Mouse (Mus musculus) MEL (cell line): ENCODE measurements around the gene Chm.

Source experiments
- CHD1 ChIP-seq: IDR thresholded peaks from 2 replicates; pipeline ENCODE4 v1.6.1; 2012; ENCODE audit warnings: low read depth, mild to moderate bottlenecking, inconsistent platforms, low read length, improper control_type of control experiment
- CTCF ChIP-seq, 3 experiments: IDR thresholded peaks in 2 of 3; conservative IDR thresholded peaks in 1 of 3; 2 replicates each; pipeline ENCODE4 v1.5.1; 2011 to 2012; ENCODE audit warnings: low read length in 3 of 3, low read depth in 2 of 3, mild to moderate bottlenecking in 2 of 3, improper control_type of control experiment in 1 of 3, inconsistent platforms in 1 of 3, mixed read lengths in 1 of 3, moderate library complexity in 1 of 3; ENCODE audit not compliant: control insufficient read depth in 1 of 3, insufficient read depth in 1 of 3, poor library complexity in 1 of 3, severe bottlenecking in 1 of 3
- E2F4 ChIP-seq: IDR thresholded peaks from 2 replicates; pipeline ENCODE4 v1.6.1; 2011; ENCODE audit warnings: low read depth, low read length, improper control_type of control experiment, borderline replicate concordance
- EP300 ChIP-seq, 2 experiments: IDR thresholded peaks; 2 replicates each; pipeline ENCODE4 v1.6.1; 2011; ENCODE audit warnings: improper control_type of control experiment in 2 of 2, low read length in 2 of 2, low read depth in 1 of 2, mild to moderate bottlenecking in 1 of 2
- GATA1 ChIP-seq: IDR thresholded peaks from 2 replicates; pipeline ENCODE4 v1.6.1; 2011; ENCODE audit warnings: low read depth, low read length, improper control_type of control experiment
- JUND ChIP-seq: IDR thresholded peaks from 2 replicates; pipeline ENCODE4 v1.6.1; 2011; ENCODE audit warnings: low read depth, mild to moderate bottlenecking, improper control_type of control experiment, low read length
- MAX ChIP-seq: IDR thresholded peaks from 2 replicates; pipeline ENCODE4 v1.6.1; 2011; ENCODE audit warnings: low read length, improper control_type of control experiment
- NELFE ChIP-seq: IDR thresholded peaks from 2 replicates; pipeline ENCODE4 v1.6.1; 2011; ENCODE audit warnings: low read depth, low read length, improper control_type of control experiment
- POLR2A ChIP-seq, 2 experiments: IDR thresholded peaks; 2 replicates each; pipeline ENCODE4 v1.6.1; 2011 to 2012; ENCODE audit warnings: low read length in 2 of 2, mild to moderate bottlenecking in 2 of 2, control low read depth in 1 of 2, improper control_type of control experiment in 1 of 2, low read depth in 1 of 2, moderate library complexity in 1 of 2; ENCODE audit not compliant: control insufficient read depth in 1 of 2, insufficient read depth in 1 of 2, poor library complexity in 1 of 2
- POLR2AphosphoS5 ChIP-seq: IDR thresholded peaks from 2 replicates; pipeline ENCODE4 v1.6.1; 2012; ENCODE audit warnings: low read depth, borderline replicate concordance, mild to moderate bottlenecking, inconsistent platforms, low read length, moderate library complexity, mixed read lengths
- USF1 ChIP-seq: IDR thresholded peaks from 2 replicates; pipeline ENCODE4 v1.6.1; 2014; ENCODE audit warnings: low read depth, mild to moderate bottlenecking, inconsistent platforms, low read length, improper control_type of control experiment, moderate library complexity
- ZC3H11A ChIP-seq: IDR thresholded peaks from 2 replicates; pipeline ENCODE4 v1.6.1; 2012; ENCODE audit warnings: low read depth, mild to moderate bottlenecking, inconsistent platforms, low read length, improper control_type of control experiment
- ZMIZ1 ChIP-seq: IDR thresholded peaks from 2 replicates; pipeline ENCODE4 v1.6.1; 2012; ENCODE audit warnings: low read depth, mild to moderate bottlenecking, inconsistent platforms, low read length, improper control_type of control experiment, moderate library complexity

DNA sequence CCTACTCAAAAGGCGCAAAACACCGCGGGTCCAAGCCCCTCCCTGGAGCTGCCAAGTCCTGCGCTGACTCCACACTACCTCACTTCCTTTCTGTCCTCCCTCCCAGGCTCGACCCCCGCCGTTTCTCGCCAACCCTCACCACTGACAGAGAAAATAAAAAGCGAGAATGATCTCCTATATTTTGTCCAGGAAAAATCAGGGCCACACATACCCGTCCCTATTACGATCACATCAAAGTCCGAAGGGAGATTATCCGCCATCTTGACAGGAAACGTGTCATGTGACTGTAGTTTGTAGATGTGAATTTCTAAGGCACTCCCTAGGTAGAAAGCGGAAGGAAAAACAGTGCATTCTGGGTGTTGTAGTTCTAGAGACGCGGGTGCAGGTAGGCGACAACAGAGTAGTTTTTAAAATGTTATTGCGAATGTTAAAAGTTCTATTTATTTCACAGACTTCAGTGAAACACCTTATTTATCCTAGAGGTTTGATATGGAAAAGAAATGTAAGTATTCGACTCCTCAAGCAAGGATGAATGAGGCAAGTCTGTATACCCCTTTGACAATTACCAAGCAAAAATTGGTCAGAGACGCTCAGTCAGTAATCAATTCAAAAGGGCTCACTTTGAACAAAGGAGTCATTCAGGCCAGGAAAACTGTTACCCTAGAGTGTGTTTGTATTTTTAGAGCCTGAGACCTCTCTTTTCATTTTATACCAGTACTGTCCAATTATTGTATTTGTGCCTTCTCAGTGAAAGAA lies at the start of gene Chm:
- TF ChIP-seq E2F4 (no peak), JUND (no peak), NELFE (peak; percentile 73), CTCF (IDR thresholded peaks at IDR 0.05 in 2 of 3, conservative IDR thresholded peaks at IDR 0.05 in 1 of 3; ENCODE audit: control insufficient read depth in 1 of 3, insufficient read depth in 1 of 3, low read depth in 2 of 3, low read length in 3 of 3, poor library complexity in 1 of 3, severe bottlenecking in 1 of 3) (no peak), POLR2A (IDR thresholded peaks at IDR 0.05; ENCODE audit: control insufficient read depth in 1 of 2, insufficient read depth in 1 of 2, low read depth in 1 of 2, low read length in 2 of 2, poor library complexity in 1 of 2) (peak; percentile 25 to 72; a peak in 3 of 4 replicates), CHD1 (no peak), USF1 (peak; percentile 95), EP300 (IDR thresholded peaks at IDR 0.05; ENCODE audit: low read depth in 1 of 2, low read length in 2 of 2) (no peak; a peak in 1 of 4 replicates), ZC3H11A (no peak), POLR2AphosphoS5 (no peak), GATA1 (no peak), MAX (peak; percentile 63; the same call in 1 of the 2 replicates), ZMIZ1 (peak; percentile 53; the same call in 1 of the 2 replicates)
